Mouse (Mus musculus) thymus, adult 2 months (tissue): ENCODE data around the gene Tmem131l.

Source experiments
- CTCF ChIP-seq: fragments of 200-500 bp; IDR thresholded peaks from 2 replicates; pipeline ENCODE4 v1.5.1; 2012; ENCODE audit warnings: mild to moderate bottlenecking, control low read depth, low read length, moderate library complexity, borderline replicate concordance; ENCODE audit not compliant: control insufficient read depth, poor library complexity, insufficient read depth; ENCODE audit errors: extremely low read depth
- POLR2A ChIP-seq: fragments of 200-500 bp; IDR thresholded peaks from 2 replicates; pipeline ENCODE4 v1.6.1; 2012; ENCODE audit warnings: mild to moderate bottlenecking, low read length, control low read depth, moderate library complexity; ENCODE audit not compliant: control insufficient read depth, poor library complexity, insufficient read depth; ENCODE audit errors: extremely low read depth

- TF ChIP-seq POLR2A (no peak), CTCF (no peak)
Measured at GRCm38 (mm10) chr3:83859595-83859994, 180.4 kb downstream of the Tmem131l start.
